Mouse (Mus musculus): Measurements from ENCODE around the gene Agtrap.

DNA sequence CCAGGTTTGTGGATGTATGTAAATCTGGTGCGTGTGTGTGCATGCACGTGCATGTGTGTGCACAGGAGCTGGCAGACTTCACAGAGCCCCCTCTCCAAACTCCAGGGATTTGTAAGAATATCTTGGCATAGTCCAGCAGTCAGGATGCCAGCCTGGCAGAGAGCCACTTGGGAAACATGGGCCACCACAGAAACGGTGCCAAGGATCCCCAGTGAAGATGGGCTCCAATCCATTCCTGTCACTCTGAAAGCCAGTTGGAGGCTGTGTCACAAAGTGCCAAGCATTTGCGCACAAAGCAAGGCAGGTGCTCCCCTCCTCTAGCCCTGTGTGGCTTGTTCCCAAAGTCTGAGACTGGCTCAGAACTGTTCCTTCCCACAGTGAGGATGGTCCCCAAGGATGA lies 33.5 kb upstream of the Agtrap start:
- TF ChIP-seq CTCF (IDR thresholded peaks at IDR 0.05; ENCODE audit: borderline replicate concordance, extremely low read depth, insufficient read depth, insufficient read length) (no peak), POLR2A (IDR thresholded peaks at IDR 0.05; ENCODE audit: borderline replicate concordance, extremely low read depth, insufficient read depth, insufficient read length, poor library complexity, severe bottlenecking) (no peak)

Measured in brain, embryonic 14.5 days (tissue).